Mouse (Mus musculus): ENCODE measurements at regions not wholly inside any gene's neighbourhood (a gene's known extent, or its start where the extent isn't known, plus 50 kb on each side); places are given as distances from the start of the nearest gene placed in this dataset.
"Not testable (repeated sequence)": the region's sequence is repeated elsewhere in the genome, so short reads cannot be mapped to it uniquely, and the experiment has no call there.

GRCm38 (mm10) chr12:5698778-5699454 is 323.4 kb upstream of the Klhl29 start:
- Histone ChIP-seq H3K4me1 (ENCODE audit: control insufficient read depth, insufficient read depth, low read length) (no peaks in the 10 kb centered on the region), H3K36me3 (ENCODE audit: control insufficient read depth, insufficient read depth, low read length) (no peaks in the 10 kb centered on the region), H3K27me3 (ENCODE audit: control insufficient read depth, insufficient read depth, low read length) (no peaks in the 10 kb centered on the region), H3K27ac (no peak overlapping the region), H3K4me3 (no peak overlapping the region), H3K79me2 (replicated peaks; ENCODE audit: control insufficient read depth, insufficient read depth, low read length) (no peaks in the 10 kb centered on the region), H3K9ac (ENCODE audit: low read depth, low read length) (no peak overlapping the region)
- TF ChIP-seq POLR2A (IDR thresholded peaks at IDR 0.05; ENCODE audit: insufficient read depth, low read depth, low read length) (no peak), CTCF (IDR thresholded peaks at IDR 0.05) (no peak), EP300 (IDR thresholded peaks at IDR 0.05; ENCODE audit: insufficient read depth, low read depth, low read length) (no peak)
- WGBS, result 45% methylated on average over 8 of the region's 8 CpGs
- DNase-seq, result no peak
- intact Hi-C loops (cut with DNase I), result no loop called here

GRCm38 (mm10) chr12:5682182-5682581 is 306.7 kb upstream of the Klhl29 start:
- no peaks in the 10 kb centered on the region for H3K79me2 ChIP-seq (replicated peaks; ENCODE audit: control insufficient read depth, insufficient read depth, low read length)
- no peaks in the 10 kb centered on the region for H3K36me3 ChIP-seq (ENCODE audit: control insufficient read depth, insufficient read depth, low read length)
- DNase-seq, result no peak
- intact Hi-C loops (cut with DNase I), result no loop called here
- 58% methylated on average over 5 of the region's 5 CpGs for WGBS
- TF ChIP-seq POLR2A (IDR thresholded peaks at IDR 0.05; ENCODE audit: insufficient read depth, low read depth, low read length) (no peak), CTCF (IDR thresholded peaks at IDR 0.05) (no peak), EP300 (IDR thresholded peaks at IDR 0.05; ENCODE audit: insufficient read depth, low read depth, low read length) (no peak)
- no peak overlapping the region for H3K4me3 ChIP-seq
- no peaks in the 10 kb centered on the region for H3K27me3 ChIP-seq (ENCODE audit: control insufficient read depth, insufficient read depth, low read length)
- no peak overlapping the region for H3K9ac ChIP-seq (ENCODE audit: low read depth, low read length)
- no peak overlapping the region for H3K27ac ChIP-seq
- no peaks in the 10 kb centered on the region for H3K4me1 ChIP-seq (ENCODE audit: control insufficient read depth, insufficient read depth, low read length)

- H3K79me2 ChIP-seq (replicated peaks; ENCODE audit: control insufficient read depth, insufficient read depth, low read length); H3K4me1 ChIP-seq (ENCODE audit: control insufficient read depth, insufficient read depth, low read length); H3K27ac ChIP-seq; H3K27me3 ChIP-seq (ENCODE audit: control insufficient read depth, insufficient read depth, low read length); intact Hi-C loops (cut with DNase I); H3K4me3 ChIP-seq; H3K9ac ChIP-seq (ENCODE audit: low read depth, low read length); DNase-seq; H3K36me3 ChIP-seq (ENCODE audit: control insufficient read depth, insufficient read depth, low read length): not testable (repeated sequence)
- WGBS, result 80% methylated on average over 8 of the region's 8 CpGs
Measured at GRCm38 (mm10) chr12:5678126-5678525, 302.6 kb upstream of the Klhl29 start.

- DNase-seq, result no peak
- Histone ChIP-seq H3K79me2 (replicated peaks; ENCODE audit: control insufficient read depth, insufficient read depth, low read length) (no peaks in the 10 kb centered on the region), H3K4me3 (no peak overlapping the region), H3K27ac (no peak overlapping the region), H3K9ac (ENCODE audit: low read depth, low read length) (no peak overlapping the region), H3K4me1 (ENCODE audit: control insufficient read depth, insufficient read depth, low read length) (no peaks in the 10 kb centered on the region), H3K27me3 (ENCODE audit: control insufficient read depth, insufficient read depth, low read length) (no peaks in the 10 kb centered on the region), H3K36me3 (ENCODE audit: control insufficient read depth, insufficient read depth, low read length) (no peaks in the 10 kb centered on the region)
- TF ChIP-seq EP300 (IDR thresholded peaks at IDR 0.05; ENCODE audit: insufficient read depth, low read depth, low read length), result no peak
- no peak for TF ChIP-seq POLR2A (IDR thresholded peaks at IDR 0.05; ENCODE audit: insufficient read depth, low read depth, low read length)
- no peak for TF ChIP-seq CTCF (IDR thresholded peaks at IDR 0.05)
- intact Hi-C loops (cut with DNase I), result no loop called here
- 63% methylated on average over 3 of the region's 3 CpGs for WGBS
Measured at GRCm38 (mm10) chr12:5668486-5668885, 293.0 kb upstream of the Klhl29 start.

GRCm38 (mm10) chr12:5637571-5638275 is 262.2 kb upstream of the Klhl29 start:
- no peak overlapping the region for H3K4me3 ChIP-seq
- H3K79me2 ChIP-seq (replicated peaks; ENCODE audit: control insufficient read depth, insufficient read depth, low read length), result no peaks in the 10 kb centered on the region
- H3K27ac ChIP-seq, result no peak overlapping the region
- H3K9ac ChIP-seq (ENCODE audit: low read depth, low read length), result no peak overlapping the region
- 75% methylated on average over 9 of the region's 9 CpGs for WGBS
- H3K36me3 ChIP-seq (ENCODE audit: control insufficient read depth, insufficient read depth, low read length), result no peaks in the 10 kb centered on the region
- intact Hi-C loops (cut with DNase I), result no loop called here
- no peak for DNase-seq
- no peaks in the 10 kb centered on the region for H3K27me3 ChIP-seq (ENCODE audit: control insufficient read depth, insufficient read depth, low read length)
- no peak for TF ChIP-seq EP300 (IDR thresholded peaks at IDR 0.05; ENCODE audit: insufficient read depth, low read depth, low read length)
- no peak for TF ChIP-seq CTCF (IDR thresholded peaks at IDR 0.05)
- TF ChIP-seq POLR2A (IDR thresholded peaks at IDR 0.05; ENCODE audit: insufficient read depth, low read depth, low read length), result no peak
- H3K4me1 ChIP-seq (ENCODE audit: control insufficient read depth, insufficient read depth, low read length), result no peaks in the 10 kb centered on the region

- Histone ChIP-seq H3K4me1 (ENCODE audit: control insufficient read depth, insufficient read depth, low read length) (no peaks in the 10 kb centered on the region), H3K9ac (ENCODE audit: low read depth, low read length) (no peak overlapping the region), H3K27me3 (ENCODE audit: control insufficient read depth, insufficient read depth, low read length) (no peaks in the 10 kb centered on the region), H3K79me2 (replicated peaks; ENCODE audit: control insufficient read depth, insufficient read depth, low read length) (no peaks in the 10 kb centered on the region), H3K27ac (no peak overlapping the region), H3K36me3 (ENCODE audit: control insufficient read depth, insufficient read depth, low read length) (no peaks in the 10 kb centered on the region), H3K4me3 (no peak overlapping the region)
- 60% methylated on average over 3 of the region's 3 CpGs for WGBS
- intact Hi-C loops (cut with DNase I), result no loop called here
- TF ChIP-seq EP300 (IDR thresholded peaks at IDR 0.05; ENCODE audit: insufficient read depth, low read depth, low read length), result no peak
- no peak for TF ChIP-seq POLR2A (IDR thresholded peaks at IDR 0.05; ENCODE audit: insufficient read depth, low read depth, low read length)
- no peak for TF ChIP-seq CTCF (IDR thresholded peaks at IDR 0.05)
- no peak for DNase-seq
Measured at GRCm38 (mm10) chr12:5633971-5634370, 258.5 kb upstream of the Klhl29 start.

Measured in heart, adult 2 months (tissue).